Mouse (Mus musculus) cortical plate, adult 2 months (tissue): ENCODE results near the gene Cnot2.

Source experiments
- CTCF ChIP-seq: fragments of 200-500 bp; IDR thresholded peaks from 2 replicates; pipeline ENCODE4 v1.5.1; 2011; ENCODE audit warnings: mild to moderate bottlenecking, control low read depth, low read length; ENCODE audit not compliant: insufficient read depth; ENCODE audit errors: extremely low read depth
- POLR2A ChIP-seq: fragments of 200-500 bp; IDR thresholded peaks from 2 replicates; pipeline ENCODE4 v1.6.1; 2011; ENCODE audit warnings: mild to moderate bottlenecking, low read length, control low read depth; ENCODE audit not compliant: insufficient read depth; ENCODE audit errors: extremely low read depth

DNA sequence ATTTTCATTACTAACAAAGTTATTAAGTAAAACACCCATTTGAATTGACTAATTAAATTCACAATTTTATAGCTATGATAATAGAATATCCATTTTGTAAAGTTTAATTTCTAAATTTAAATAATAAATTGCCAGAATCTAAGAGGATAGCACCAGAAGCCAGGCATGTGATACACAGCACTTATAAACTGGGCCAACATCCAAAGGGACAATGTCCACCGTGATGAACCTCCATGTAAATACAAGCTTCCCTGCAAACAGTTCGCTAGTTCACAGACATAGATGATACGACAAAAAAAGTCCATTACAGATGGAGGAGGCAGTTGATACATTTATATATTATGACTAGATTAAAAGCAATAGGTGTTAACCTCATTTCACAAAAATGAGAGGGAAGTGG is 88.5 kb downstream of the Cnot2 start:
- TF ChIP-seq POLR2A (no peak), CTCF (no peak)
